Mouse (Mus musculus): ENCODE measurements around the gene Bhmt2.

Bhmt2 gene

GRCm38 (mm10) chr13:93639636-93640035 is 34.5 kb downstream of the Bhmt2 start:
- no peak for DNase-seq (ENCODE audit: low read depth, low spot score)

GRCm38 (mm10) chr13:93637282-93638245 is 36.5 kb downstream of the Bhmt2 start, which contains the start of gene Bhmt:
Gene Bhmt (minus strand): TSS chr13:93637961.
- DNase-seq (ENCODE audit: low read depth, low spot score), result no peak

GRCm38 (mm10) chr13:93636561-93636960 is 37.5 kb downstream of the Bhmt2 start:
- no peak for DNase-seq (ENCODE audit: low read depth, low spot score)

- no peak for DNase-seq (ENCODE audit: low read depth, low spot score)
Observed at GRCm38 (mm10) chr13:93632927-93633326, 41.2 kb downstream of the Bhmt2 start.

- no peak for DNase-seq (ENCODE audit: low read depth, low spot score)
Observed at GRCm38 (mm10) chr13:93630941-93631705, 43.0 kb downstream of the Bhmt2 start.

GRCm38 (mm10) chr13:93628861-93629260 is 45.2 kb downstream of the Bhmt2 start:
- DNase-seq (ENCODE audit: low read depth, low spot score), result no peak

GRCm38 (mm10) chr13:93614361-93614948 is 59.6 kb downstream of the Bhmt2 start:
- DNase-seq (ENCODE audit: low read depth, low spot score), result no peak

GRCm38 (mm10) chr13:93613771-93614170 is 60.3 kb downstream of the Bhmt2 start:
- DNase-seq (ENCODE audit: low read depth, low spot score), result no peak

- peak; percentile 48 for DNase-seq (ENCODE audit: low read depth, low spot score)
Observed at GRCm38 (mm10) chr13:93612660-93613607, 61.2 kb downstream of the Bhmt2 start.

- no peak for DNase-seq (ENCODE audit: low read depth, low spot score)
Observed at GRCm38 (mm10) chr13:93608476-93608875, 65.6 kb downstream of the Bhmt2 start.

- DNase-seq (ENCODE audit: low read depth, low spot score), result no peak
Observed at GRCm38 (mm10) chr13:93607701-93608100, 66.4 kb downstream of the Bhmt2 start.

- no peak for DNase-seq (ENCODE audit: low read depth, low spot score)
Observed at GRCm38 (mm10) chr13:93606868-93607578, 67.1 kb downstream of the Bhmt2 start.

Measured in skeletal muscle tissue, adult 2 months (tissue).